Mouse (Mus musculus) heart, postnatal 0 days (tissue): Measurements from ENCODE around the gene Slc2a3.
"Not testable (repeated sequence)": the region's sequence is repeated elsewhere in the genome, so short reads cannot be mapped to it uniquely, and the experiment has no call there.

Experiments
- CTCF ChIP-seq: IDR thresholded peaks from 2 replicates; pipeline ENCODE4 v1.5.1; 2016; ENCODE audit warnings: antibody characterized with exemption, control low read depth, low read depth
- EP300 ChIP-seq: IDR thresholded peaks from 2 replicates; pipeline ENCODE4 v1.6.1; 2016; ENCODE audit warnings: antibody characterized with exemption, low read depth

DNA sequence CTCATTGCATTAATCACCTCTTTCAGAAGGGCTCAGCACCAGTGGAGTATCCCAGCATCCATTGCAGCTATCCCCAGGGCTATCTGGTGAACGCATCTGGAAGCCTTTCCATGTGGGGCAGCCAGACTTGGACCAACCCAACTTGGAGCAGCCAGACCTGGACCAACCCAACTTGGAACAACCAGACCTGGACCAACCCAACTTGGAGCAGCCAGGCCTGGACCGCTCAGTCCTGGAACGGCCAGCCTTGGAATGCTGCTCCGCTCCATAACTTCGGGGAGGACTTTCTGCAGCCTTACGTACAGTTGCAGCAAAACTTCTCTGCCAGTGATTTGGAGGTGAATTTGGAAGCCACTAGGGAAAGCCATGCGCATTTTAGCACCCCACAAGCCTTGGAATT lies 88.3 kb downstream of the Slc2a3 start:
- not testable (repeated sequence) for TF ChIP-seq EP300, CTCF
